Mouse (Mus musculus) cortical plate, adult 2 months (tissue): Measurements from ENCODE around the gene Dapl1.

Experiments
- CTCF ChIP-seq: fragments of 200-500 bp; IDR thresholded peaks from 2 replicates; pipeline ENCODE4 v1.5.1; 2011; ENCODE audit warnings: mild to moderate bottlenecking, control low read depth, low read length; ENCODE audit not compliant: insufficient read depth; ENCODE audit errors: extremely low read depth
- POLR2A ChIP-seq: fragments of 200-500 bp; IDR thresholded peaks from 2 replicates; pipeline ENCODE4 v1.6.1; 2011; ENCODE audit warnings: mild to moderate bottlenecking, low read length, control low read depth; ENCODE audit not compliant: insufficient read depth; ENCODE audit errors: extremely low read depth

DNA sequence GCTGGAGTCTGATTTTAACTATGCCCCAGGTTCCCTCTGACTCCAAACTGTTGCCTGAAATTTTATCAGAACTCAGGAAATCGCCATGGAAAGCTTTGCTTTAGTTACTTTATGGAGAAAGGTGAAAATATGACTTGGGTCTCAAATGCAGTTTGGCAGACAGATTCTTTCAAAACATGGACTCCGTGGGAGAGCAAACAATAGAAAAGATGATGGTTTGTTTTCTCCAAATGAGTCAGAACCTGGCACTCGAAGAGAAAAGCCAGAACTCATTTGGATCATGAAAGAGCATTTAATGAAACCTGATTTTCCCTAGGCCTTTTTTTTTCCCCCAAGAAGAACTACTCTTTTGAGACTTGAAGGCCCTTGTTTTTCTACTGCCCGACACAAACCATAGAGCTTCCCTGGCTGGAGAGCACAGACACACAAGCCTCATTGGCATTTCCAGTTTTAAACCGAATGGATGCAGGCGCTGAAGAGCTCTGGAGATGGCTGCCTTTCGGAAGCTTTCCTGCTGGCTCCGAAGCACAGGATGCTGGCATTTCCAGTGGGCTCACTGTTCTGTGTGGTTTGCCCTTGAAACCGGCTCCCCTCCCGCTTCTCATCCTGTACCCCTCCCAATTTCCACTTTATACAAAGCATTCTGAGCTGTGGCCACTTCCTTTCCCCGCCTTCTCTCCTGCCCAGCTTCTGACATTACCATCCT is 14.0 kb upstream of the Dapl1 start:
- TF ChIP-seq POLR2A (no peak), CTCF (no peak)
